Mouse (Mus musculus) heart, adult 8-10 months (tissue): ENCODE results near the gene Ptpn1. TPM values are rescaled to one million over a fixed set of nuclear protein-coding genes. Genes with fewer than 3 reads are reported as not detected.
A peak's percentile ranks its signal among the peaks of the same experiment; 100 is the strongest.

Source experiments
- DNase-seq: peaks from one replicate; pipeline ENCODE4 v3.0.0; 2022; ENCODE audit warnings: low spot score
- total RNA-seq, 4 experiments: library from RNA; stranded (reverse); gene quantifications; 2 replicates each; pipeline ENCODE4 v1.2.4; 2022

The Ptpn1 gene
- total RNA-seq, 4 experiments from 2014 or later = 14.7 to 17.6 (median 16.4) TPM

DNA sequence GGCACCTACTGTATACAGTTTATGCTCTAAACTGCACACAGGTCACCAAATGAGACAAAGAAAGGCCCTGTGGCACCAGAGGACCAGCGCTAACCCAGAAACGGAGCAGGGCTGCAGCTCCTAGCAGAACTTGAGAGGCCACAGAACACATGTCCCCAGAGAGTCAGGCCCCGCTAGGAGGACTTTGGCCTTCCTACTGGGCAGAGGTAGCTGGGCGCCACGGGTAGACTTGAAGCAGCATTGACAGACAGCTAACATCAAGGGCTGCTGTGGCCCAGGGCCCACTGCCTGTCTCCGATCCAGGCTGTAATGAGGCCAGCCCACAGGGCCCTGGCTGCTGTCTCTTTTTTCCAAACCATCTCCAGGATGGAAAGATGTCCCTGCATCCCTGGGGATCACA lies 74.6 kb downstream of the Ptpn1 start:
- DNase-seq = no peak

DNA sequence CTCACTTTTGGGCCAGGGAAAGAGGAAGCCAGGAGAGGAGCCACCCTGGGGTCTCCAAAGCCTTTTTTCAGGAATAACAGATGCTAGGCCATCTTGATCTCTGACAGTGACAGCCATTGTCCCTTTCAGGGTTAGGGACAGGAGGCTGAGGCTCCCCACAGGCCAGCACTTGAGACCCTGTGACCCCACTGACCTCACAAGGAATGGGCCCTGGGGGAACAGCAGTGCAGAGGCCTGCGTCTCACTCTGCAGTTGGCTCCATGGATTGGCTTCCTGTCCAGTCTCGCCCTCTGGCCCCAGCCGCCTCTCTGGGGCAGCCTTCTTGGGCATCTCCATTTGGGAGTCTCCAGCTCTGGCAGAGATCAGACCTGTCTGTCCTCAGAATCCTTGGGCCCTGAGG lies 76.3 kb downstream of the Ptpn1 start:
- DNase-seq = no peak

DNA sequence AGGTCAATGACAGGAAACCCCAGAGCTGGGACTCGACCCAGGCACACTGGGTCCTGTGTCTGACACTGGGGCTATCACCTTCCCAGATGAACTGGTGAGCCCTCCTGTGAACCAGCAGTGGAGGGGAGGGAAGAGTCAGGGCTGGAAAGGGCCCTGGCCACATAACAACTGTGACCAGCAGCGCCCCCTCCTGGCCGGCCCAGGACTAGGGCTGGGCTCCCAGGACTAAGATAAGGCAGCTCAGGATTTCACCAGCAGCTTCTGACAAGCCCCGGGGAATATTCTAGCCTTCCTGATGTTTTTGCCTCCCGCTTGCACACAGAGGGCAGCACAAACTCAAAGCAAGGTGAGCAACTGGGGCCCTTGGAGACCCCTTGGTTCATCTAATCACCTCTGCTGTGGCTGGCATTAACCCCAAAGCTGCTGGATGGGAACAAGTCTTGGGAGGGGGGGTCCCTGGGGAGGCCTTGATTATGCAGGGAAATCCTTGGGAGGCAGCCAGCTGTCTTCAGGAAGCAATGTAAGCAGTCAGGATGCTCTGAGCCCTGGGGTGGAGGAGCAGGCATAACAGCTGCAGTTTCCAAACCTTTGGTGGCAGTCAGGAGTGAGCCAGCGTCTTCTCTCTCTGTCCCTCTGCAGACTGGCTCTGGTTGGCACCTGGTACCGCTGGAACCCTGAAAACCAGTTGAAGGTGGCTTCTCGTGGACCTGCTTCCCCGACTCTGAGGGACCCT lies 78.2 kb downstream of the Ptpn1 start, which contains the start of gene Ripor3:
Ripor3 (minus strand) TSS at position 683 of the 733 bp plus-strand sequence.
- peak; percentile 62 for DNase-seq

DNA sequence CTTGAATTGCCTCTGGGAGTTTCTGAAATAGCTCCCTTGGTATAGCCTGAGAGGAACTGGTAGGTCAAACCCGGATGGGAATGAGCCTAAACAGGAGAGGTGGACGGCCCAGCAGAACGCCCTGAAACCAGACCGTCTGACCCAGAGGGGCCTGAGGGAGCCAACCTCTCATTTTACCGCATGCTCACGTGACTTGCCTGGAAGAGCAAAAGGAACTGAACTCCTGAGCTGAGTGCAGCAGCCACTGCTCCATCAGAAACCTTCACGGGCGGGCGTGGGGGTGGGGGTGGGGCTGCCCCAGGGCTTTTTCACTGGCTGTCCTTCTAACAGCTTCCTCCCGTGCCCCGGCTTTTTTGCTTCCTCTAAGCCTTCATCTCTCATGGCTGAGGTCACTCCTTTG lies 79.0 kb downstream of the Ptpn1 start:
- DNase-seq = no peak

DNA sequence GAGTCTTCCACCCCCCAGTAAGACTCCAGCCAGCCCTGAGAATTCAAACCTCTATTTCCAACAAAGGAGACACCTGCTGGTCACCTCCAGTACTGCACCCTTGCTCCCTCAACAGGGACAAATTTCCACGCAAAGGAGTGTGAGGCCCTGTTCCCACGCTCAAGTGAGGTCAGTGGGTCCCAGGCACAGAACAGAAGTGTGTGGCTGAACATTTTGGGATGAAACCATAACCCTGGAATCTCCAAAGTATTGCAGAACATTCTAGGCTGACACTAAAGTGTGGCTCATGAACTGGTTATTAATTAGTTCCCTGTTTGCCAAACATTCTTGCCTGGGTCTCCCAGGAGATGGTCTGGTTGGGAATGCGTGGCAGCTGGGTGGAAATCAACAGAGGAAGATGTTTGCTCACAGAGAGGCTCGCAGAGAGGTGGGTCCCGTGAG lies 85.1 kb downstream of the Ptpn1 start:
- DNase-seq = peak; percentile 79

DNA sequence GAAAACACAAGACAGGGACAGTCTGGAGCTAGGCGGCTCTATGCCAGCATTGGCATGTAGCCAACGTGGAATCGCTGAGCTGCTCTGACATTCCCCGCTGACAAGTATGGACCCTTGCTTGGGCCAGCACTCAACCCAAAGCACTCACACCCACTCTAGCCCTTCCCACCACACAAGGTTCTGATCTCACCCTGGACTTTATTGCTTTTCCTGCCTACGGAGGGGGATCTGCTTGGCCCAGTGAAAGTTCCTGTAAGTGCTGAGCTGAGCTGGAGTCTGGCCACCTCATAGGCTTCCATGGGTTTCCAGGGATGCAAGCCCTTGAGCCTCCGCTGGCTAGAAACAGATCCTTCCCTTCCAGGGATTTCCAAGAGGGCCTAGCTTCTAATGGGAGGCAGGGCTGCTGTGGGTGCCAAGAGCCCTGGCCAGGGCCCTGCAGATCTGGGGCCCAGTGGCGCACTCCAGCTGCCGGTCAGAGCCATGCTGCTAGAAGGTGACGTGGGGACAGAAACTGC lies 87.4 kb downstream of the Ptpn1 start:
- DNase-seq = peak; percentile 39

DNA sequence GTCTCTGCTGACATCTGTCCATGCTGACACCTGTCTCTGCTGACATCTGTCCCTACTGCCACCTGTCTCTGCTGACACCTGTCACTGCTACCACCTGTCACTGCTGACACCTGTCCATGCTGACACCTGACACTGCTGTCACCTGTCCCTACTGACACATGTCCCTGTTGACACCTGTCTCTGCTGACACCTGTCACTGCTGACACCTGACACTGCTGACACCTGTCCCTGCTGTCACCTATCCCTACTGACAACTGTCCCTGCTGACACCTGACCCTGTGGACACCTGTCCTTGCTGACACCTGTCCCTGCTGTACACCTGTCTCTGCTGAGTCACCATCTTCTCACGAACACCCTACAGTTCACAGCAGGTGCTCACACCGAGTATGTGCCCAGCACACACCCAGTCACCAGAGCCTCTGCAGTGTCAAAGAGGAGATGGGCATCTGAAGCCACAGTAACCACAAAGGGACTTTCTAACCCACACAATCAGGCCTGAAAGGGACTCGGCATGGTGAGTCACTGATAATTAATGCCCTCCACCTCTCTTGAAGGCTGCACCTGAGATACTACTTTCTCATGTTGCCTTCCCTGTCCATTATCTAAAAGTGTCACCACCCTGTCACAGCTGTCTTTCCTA lies 92.0 kb downstream of the Ptpn1 start:
- no peak for DNase-seq

DNA sequence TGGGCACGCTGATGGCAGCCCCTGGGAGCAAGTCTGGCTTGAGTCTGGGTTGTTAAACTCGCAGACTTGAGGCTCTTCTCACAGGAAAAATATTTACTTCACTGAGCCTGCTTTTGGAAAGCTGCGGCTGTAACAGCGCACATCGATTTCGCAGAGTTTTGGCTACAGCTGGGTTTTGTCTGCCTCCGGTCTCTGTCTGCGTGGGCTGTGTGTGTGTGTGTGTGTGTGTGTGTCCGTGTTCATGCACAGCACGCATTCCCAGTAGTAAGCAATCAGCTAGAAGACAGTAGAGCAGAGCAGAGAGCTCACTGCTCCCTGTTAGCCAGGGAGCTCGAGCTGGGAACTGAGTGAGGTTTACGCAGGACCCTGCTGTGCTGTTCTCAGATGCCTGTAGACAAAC lies 93.3 kb downstream of the Ptpn1 start:
- DNase-seq = peak; percentile 53

DNA sequence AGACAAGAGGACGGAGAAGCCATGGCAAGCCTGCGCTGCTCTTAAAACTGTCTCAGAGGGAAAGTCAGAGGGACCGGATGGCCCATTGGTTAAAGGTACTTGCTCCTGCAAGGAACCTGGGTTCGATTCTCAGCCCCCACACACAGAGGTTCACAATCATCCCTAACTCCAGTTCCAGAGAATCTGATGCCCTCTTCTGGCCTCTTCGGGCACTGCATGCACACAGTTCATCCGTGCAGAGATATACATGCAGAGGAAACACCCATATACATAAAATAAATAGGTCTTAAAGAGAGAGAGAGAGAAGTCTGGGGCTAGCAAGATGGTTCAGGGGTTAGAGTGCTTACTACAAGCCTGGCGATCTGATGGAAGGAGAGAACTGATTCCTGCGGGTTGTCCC lies 94.0 kb downstream of the Ptpn1 start:
- no peak for DNase-seq

DNA sequence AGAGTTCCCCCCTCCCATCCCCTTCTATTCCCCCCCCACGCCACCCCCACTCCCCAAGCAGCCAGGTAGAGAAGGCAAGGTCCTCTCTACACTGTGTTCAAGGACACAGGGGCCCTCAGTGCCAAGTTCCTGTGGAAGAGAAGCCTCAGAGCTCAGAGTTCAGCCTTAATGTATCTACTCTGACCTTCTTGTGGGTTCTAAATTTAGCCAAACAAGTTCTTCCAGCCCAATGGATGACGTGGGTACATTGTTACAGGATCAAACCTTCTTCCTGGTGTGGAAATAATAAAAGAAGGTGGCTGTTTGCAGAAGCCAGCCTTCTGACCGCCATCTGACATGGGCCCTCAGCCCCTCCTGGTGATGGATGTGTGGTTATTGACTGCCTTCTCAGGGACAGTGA lies 94.6 kb downstream of the Ptpn1 start:
- no peak for DNase-seq

DNA sequence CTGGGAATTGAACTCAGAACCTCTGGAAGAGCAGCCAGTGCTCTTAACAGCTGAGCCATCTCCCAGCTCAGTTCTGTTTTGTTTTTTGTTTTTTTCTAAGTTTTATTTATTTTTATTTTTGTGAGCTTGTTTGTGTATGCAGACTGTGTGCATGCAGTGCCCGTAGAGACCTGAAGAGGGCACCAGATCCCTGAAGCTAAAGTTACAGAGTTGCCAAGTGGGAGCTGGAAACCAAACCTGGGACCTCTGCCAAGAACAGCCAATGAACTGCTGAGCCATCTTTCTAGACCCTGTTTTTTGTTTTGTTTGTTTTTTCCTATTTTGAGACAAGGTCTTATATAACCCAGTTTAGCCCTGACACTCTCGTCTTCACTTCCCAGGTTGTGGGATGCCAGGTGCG lies 96.5 kb downstream of the Ptpn1 start:
- DNase-seq = no peak

Other genes starting within 250 kb of the Ptpn1 start
- gene Cebpb, start 243.1 kb upstream of the Ptpn1 start, total RNA-seq = 100 to 1,000 TPM in 1 of 4 experiments, 10 to 100 TPM in 3; 55.1 to 104 (median 84.0) TPM
- gene Tmem189, start 242.2 kb upstream of the Ptpn1 start, total RNA-seq = 10 to 100 TPM; 22.6 to 26.6 (median 23.4) TPM
- under 1 TPM; 0.25 to 0.66 (median 0.53) TPM for gene Ripor3, start 78.6 kb downstream of the Ptpn1 start, total RNA-seq
- 1 to 10 TPM; 2.3 to 2.9 (median 2.5) TPM for gene Pard6b, start 148.9 kb downstream of the Ptpn1 start, total RNA-seq